Mouse (Mus musculus) hindbrain, embryonic 12.5 days (tissue): ENCODE measurements around the gene Tnfrsf1a. TPM values are rescaled to one million over a fixed set of nuclear protein-coding genes. Genes with fewer than 3 reads are reported as not detected.

Experiments
- ATAC-seq: fragments of 200-750 bp; cut with Nextera tagmentation; 2 replicates; pipeline ENCODE4 v1.8.0; 2017; ENCODE audit warnings: moderate TSS enrichment; ENCODE audit not compliant: low FRiP score
- H3K27ac ChIP-seq: fragments of 300-500 bp; sonication (generic); 2 replicates; pipeline ENCODE4 v1.5.1; 2016; ENCODE audit warnings: mild to moderate bottlenecking
- H3K27me3 ChIP-seq: fragments of 300-500 bp; sonication (generic); 2 replicates; pipeline ENCODE4 v1.6.1; 2016; ENCODE audit warnings: mild to moderate bottlenecking
- H3K36me3 ChIP-seq: fragments of 300-500 bp; sonication (generic); 2 replicates; pipeline ENCODE4 v1.6.1; 2016; ENCODE audit warnings: mild to moderate bottlenecking
- H3K4me1 ChIP-seq: fragments of 300-500 bp; sonication (generic); 2 replicates; pipeline ENCODE4 v1.6.1; 2016
- H3K4me2 ChIP-seq: fragments of 300-500 bp; sonication (generic); replicated peaks from 2 replicates; pipeline ENCODE4 v1.6.1; 2016; ENCODE audit warnings: mild to moderate bottlenecking
- H3K4me3 ChIP-seq: fragments of 300-500 bp; sonication (generic); 2 replicates; pipeline ENCODE4 v1.5.1; 2016; ENCODE audit warnings: mild to moderate bottlenecking
- H3K9ac ChIP-seq: fragments of 300-500 bp; sonication (generic); 2 replicates; pipeline ENCODE4 v1.6.1; 2016; ENCODE audit warnings: mild to moderate bottlenecking, moderate library complexity
- H3K9me3 ChIP-seq: fragments of 300-500 bp; sonication (generic); replicated peaks from 2 replicates; pipeline ENCODE4 v1.6.1; 2016; ENCODE audit warnings: mild to moderate bottlenecking
- WGBS: fragments of 180-500 bp; shearing (Covaris S2); methylation state at CpG from one replicate; pipeline ENCODE4 v1.1.7; 2016; 5-methylcytosine and 5-hydroxymethylcytosine counted together
- polyA plus RNA-seq: library from polyadenylated mRNA; unstranded; fragments of >200 nt; fragmentation: Nextera tagmentation; extraction: Ambion mirVana; gene quantifications from 2 replicates; pipeline ENCODE4 v1.2.1, GENCODE M21; 2016

Gene Tnfrsf1a
- polyA plus RNA-seq, 1 experiment from 2014 or later, result 29.9 TPM

DNA sequence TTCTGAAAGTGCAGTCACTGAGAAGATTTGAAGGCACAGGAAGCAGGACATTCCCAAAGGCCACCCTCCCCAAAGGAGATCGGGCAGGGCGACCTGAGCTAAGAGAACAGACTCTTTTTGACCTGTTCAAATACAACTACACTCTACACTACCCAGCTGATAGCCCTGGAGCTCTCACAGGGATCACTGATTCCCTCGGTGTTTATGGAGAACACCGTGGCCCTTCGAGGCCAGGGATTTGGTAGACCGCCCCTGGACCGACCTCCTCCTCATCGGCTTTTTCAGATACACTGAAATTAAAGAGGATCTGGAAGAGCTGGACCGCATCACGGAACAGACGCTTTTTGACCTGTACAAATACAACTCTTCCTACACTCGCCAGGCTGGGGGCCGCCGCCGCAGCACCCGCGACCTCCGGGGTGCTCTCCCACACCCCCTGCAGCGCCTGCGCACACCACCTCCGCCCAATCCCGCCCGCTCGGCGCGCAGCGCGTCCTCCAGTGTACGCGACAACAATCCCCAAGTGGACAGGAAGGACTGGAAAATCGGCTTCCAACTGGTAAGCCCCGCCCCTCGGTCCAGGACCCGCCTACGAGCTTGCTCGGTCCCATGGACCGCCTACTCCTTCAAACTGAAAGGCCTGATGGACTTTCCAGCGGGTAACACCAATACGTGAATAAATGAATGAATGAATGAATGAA is 18.4 kb upstream of the Tnfrsf1a start:
- H3K27me3 ChIP-seq, result no peaks in the 10 kb centered on the region
- no peaks in the 10 kb centered on the region for H3K9me3 ChIP-seq
- ATAC-seq, result peak; percentile 86
- under 1% methylated on average over 39 of the region's 39 CpGs for WGBS
- 0 out of 2 replicates have a peak, but pooled peaks cover 2% of the 10 kb centered on the region for H3K4me1 ChIP-seq
- H3K9ac ChIP-seq, result peak overlapping the region; percentile 60
- peak overlapping the region; percentile 66 for H3K4me2 ChIP-seq
- H3K36me3 ChIP-seq, result no peaks in the 10 kb centered on the region
- peak overlapping the region; percentile 45 for H3K4me3 ChIP-seq
- H3K27ac ChIP-seq, result no peak overlapping the region

- WGBS, result 74% methylated on average over 14 of the region's 14 CpGs
- H3K4me2 ChIP-seq, result no peak overlapping the region
- no peaks in the 10 kb centered on the region for H3K9me3 ChIP-seq
- H3K27ac ChIP-seq, result no peak overlapping the region
- H3K36me3 ChIP-seq, result no peaks in the 10 kb centered on the region
- no peaks in the 10 kb centered on the region for H3K27me3 ChIP-seq
- no peak overlapping the region for H3K9ac ChIP-seq
- 0 out of 2 replicates have a peak, but pooled peaks cover 2% of the 10 kb centered on the region for H3K4me1 ChIP-seq
- ATAC-seq, result no peak
- no peak overlapping the region for H3K4me3 ChIP-seq
These were observed 15.9 kb upstream of the Tnfrsf1a start for GRCm38 (mm10) chr6:125333112-125333899.

DNA sequence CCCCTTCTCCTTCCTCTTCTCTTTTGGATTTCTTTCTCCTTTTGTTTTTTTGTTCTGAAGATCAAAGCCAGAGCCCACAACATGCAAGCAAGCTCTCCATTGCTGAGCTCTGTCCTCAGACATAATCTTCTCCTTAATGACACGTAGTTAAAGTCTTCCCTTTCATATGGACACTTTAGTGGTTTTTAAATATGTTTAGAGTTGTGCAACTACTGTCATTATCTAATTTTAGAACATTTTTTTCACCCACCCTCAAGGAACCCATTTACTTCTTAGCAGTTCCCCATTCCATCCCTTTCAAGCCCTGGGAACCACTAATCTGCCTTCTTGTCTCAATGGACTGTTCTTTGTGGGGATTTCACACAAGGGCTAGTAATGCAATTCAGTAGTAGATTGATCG is 14.8 kb upstream of the Tnfrsf1a start:
- Histone ChIP-seq H3K9ac (no peak overlapping the region), H3K4me3 (no peak overlapping the region), H3K9me3 (no peaks in the 10 kb centered on the region), H3K36me3 (no peaks in the 10 kb centered on the region), H3K27ac (no peak overlapping the region), H3K27me3 (no peaks in the 10 kb centered on the region), H3K4me1 (0 out of 2 replicates have a peak, but pooled peaks cover 2% of the 10 kb centered on the region), H3K4me2 (no peak overlapping the region)
- ATAC-seq, result no peak
- WGBS, result 68% methylated on average over 2 of the region's 2 CpGs

DNA sequence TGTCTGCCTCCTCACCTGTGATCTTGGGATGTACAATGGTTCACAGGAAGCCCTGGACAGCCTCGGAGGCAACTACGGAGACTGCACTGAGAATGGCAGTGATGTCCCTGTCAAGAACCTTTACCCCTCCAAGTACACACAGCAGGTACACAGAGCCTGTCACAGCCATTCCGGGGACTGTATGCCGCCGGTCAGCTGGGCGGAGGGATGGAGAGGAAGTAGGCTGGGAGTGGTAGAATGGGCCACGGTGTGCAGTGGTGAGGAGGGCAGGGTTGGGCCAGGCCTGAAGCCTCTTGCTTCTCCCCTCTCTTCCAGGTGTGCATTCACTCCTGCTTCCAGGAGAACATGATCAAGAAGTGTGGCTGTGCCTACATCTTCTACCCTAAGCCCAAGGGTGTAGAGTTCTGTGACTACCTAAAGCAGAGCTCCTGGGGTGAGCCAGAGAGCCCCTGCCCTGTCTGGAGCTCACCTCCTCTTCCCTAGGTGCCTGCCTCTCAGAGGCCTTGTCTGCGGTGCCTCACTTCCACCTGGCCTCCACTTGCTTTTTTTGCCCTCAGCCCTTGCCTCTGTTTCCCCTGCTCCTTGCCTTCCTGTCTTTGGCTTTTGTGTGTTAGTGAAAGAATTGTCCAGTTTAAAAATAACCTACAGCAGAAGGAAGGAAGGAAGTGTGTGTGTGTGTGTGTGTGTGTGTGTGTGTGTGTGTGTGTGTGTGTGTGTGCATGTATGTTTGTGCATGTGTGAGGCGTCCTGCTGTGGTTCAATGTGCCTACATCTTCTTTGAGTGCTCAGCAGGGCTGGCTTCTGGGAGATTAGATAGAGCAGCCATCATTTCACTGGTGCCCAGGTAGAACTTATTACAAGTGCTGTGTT is 10.1 kb upstream of the Tnfrsf1a start:
- ATAC-seq, result no peak
- Histone ChIP-seq H3K9me3 (no peaks in the 10 kb centered on the region), H3K27ac (no peak overlapping the region), H3K36me3 (no peaks in the 10 kb centered on the region), H3K4me3 (no peak overlapping the region), H3K27me3 (0 out of 2 replicates have a peak, but pooled peaks cover 5% of the 10 kb centered on the region), H3K4me2 (no peak overlapping the region), H3K9ac (no peak overlapping the region), H3K4me1 (peaks cover 4% of the 10 kb centered on the region; the same call in 1 of the 2 replicates)
- 73% methylated on average over 9 of the region's 9 CpGs for WGBS

DNA sequence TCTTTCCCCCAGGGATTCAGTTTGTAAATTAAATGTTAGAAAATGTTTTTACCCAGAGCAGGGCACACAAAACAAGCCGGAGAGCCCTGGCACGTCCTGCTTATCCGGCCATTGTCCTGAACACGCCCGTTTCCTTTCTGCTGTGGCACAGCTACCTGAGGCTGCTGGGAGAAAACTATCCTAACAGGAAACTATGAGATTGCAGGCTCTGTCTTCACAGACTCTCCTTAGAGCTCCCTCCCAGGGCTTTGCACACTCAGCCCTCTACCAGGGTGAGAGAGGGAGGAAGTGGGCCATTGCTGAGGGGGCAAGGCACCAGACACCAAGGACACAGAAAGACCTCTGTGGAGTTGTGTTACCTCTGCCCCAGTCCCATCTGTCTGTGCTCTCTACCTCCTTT is 8.9 kb upstream of the Tnfrsf1a start:
- H3K9ac ChIP-seq, result no peak overlapping the region
- no peak for ATAC-seq
- no peaks in the 10 kb centered on the region for H3K36me3 ChIP-seq
- WGBS, result 70% methylated on average over 5 of the region's 5 CpGs
- H3K9me3 ChIP-seq, result no peaks in the 10 kb centered on the region
- H3K4me3 ChIP-seq, result no peak overlapping the region
- no peak overlapping the region for H3K27ac ChIP-seq
- 0 out of 2 replicates have a peak, but pooled peaks cover 5% of the 10 kb centered on the region for H3K27me3 ChIP-seq
- peaks cover 4% of the 10 kb centered on the region; the same call in 1 of the 2 replicates for H3K4me1 ChIP-seq
- no peak overlapping the region for H3K4me2 ChIP-seq

- no peak for ATAC-seq
- H3K36me3 ChIP-seq, result no peaks in the 10 kb centered on the region
- H3K9me3 ChIP-seq, result no peaks in the 10 kb centered on the region
- H3K4me2 ChIP-seq, result no peak overlapping the region
- H3K27ac ChIP-seq, result no peak overlapping the region
- H3K9ac ChIP-seq, result no peak overlapping the region
- H3K27me3 ChIP-seq, result 0 out of 2 replicates have a peak, but pooled peaks cover 5% of the 10 kb centered on the region
- WGBS, result 52% methylated on average over 3 of the region's 3 CpGs
- H3K4me1 ChIP-seq, result peaks cover 4% of the 10 kb centered on the region; the same call in 1 of the 2 replicates
- no peak overlapping the region for H3K4me3 ChIP-seq
These were observed 7.0 kb upstream of the Tnfrsf1a start for GRCm38 (mm10) chr6:125342198-125342597.

- no peak for ATAC-seq
- H3K9ac ChIP-seq, result no peak overlapping the region
- H3K9me3 ChIP-seq, result no peaks in the 10 kb centered on the region
- peaks cover 10% of the 10 kb centered on the region for H3K4me1 ChIP-seq
- H3K27ac ChIP-seq, result no peak overlapping the region
- no peaks in the 10 kb centered on the region for H3K36me3 ChIP-seq
- WGBS, result 52% methylated on average over 8 of the region's 8 CpGs
- no peak overlapping the region for H3K4me3 ChIP-seq
- no peak overlapping the region for H3K4me2 ChIP-seq
- peaks cover 11% of the 10 kb centered on the region for H3K27me3 ChIP-seq
These were observed 5.1 kb upstream of the Tnfrsf1a start for GRCm38 (mm10) chr6:125344084-125344483.

- Histone ChIP-seq H3K27me3 (peaks cover 15% of the 10 kb centered on the region), H3K4me3 (no peak overlapping the region), H3K4me2 (no peak overlapping the region), H3K4me1 (peaks cover 17% of the 10 kb centered on the region), H3K9me3 (no peaks in the 10 kb centered on the region), H3K9ac (no peak overlapping the region), H3K27ac (no peak overlapping the region), H3K36me3 (no peaks in the 10 kb centered on the region)
- WGBS, result 70% methylated on average over 4 of the region's 4 CpGs
- no peak for ATAC-seq
These were observed 4.3 kb upstream of the Tnfrsf1a start for GRCm38 (mm10) chr6:125344866-125345265.

DNA sequence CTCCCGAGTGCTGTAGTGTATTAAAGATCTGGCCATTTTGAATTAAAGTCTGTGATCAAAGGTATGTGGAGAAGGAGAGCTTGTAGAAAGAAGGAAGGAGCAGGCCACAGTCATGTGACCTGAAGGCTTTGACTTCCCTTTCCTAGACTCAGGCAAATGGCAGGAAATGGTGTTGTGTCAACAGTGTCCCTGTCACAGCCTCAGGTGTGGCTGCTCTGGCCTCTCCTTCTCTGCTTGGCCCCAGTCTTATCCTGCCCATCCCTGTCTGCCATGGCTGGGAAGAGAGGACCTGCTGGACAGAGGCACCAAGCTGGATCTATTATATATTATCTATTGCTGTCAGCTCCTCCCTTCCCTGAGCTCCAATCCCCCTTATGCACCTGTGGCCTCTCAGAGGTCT is 3.5 kb upstream of the Tnfrsf1a start:
- Histone ChIP-seq H3K4me3 (no peak overlapping the region), H3K4me1 (peaks cover 21% of the 10 kb centered on the region), H3K9me3 (no peaks in the 10 kb centered on the region), H3K27ac (no peak overlapping the region), H3K4me2 (no peak overlapping the region), H3K9ac (no peak overlapping the region), H3K36me3 (no peaks in the 10 kb centered on the region), H3K27me3 (peaks cover 15% of the 10 kb centered on the region)
- WGBS, result 77% methylated on average over 1 of the region's 1 CpGs
- no peak for ATAC-seq

- Histone ChIP-seq H3K36me3 (no peaks in the 10 kb centered on the region), H3K4me3 (no peak overlapping the region), H3K9me3 (no peaks in the 10 kb centered on the region), H3K4me2 (no peak overlapping the region), H3K27ac (no peak overlapping the region), H3K4me1 (peaks cover 23% of the 10 kb centered on the region), H3K27me3 (peaks cover 15% of the 10 kb centered on the region), H3K9ac (no peak overlapping the region)
- WGBS, result 70% methylated on average over 2 of the region's 2 CpGs
- ATAC-seq, result no peak
These were observed 3.1 kb upstream of the Tnfrsf1a start for GRCm38 (mm10) chr6:125346029-125346428.

- H3K27ac ChIP-seq, result peak overlapping the region; percentile 60
- peak overlapping the region; percentile 47 for H3K4me3 ChIP-seq
- peak; percentile 69 for ATAC-seq
- no peaks in the 10 kb centered on the region for H3K36me3 ChIP-seq
- H3K4me2 ChIP-seq, result peak overlapping the region; percentile 78
- H3K27me3 ChIP-seq, result peaks cover 15% of the 10 kb centered on the region
- under 1% methylated on average over 27 of the region's 27 CpGs for WGBS
- peaks cover 44% of the 10 kb centered on the region for H3K4me1 ChIP-seq
- H3K9me3 ChIP-seq, result no peaks in the 10 kb centered on the region
- H3K9ac ChIP-seq, result peak overlapping the region; percentile 63
These were observed 541 bp downstream of the Tnfrsf1a start for GRCm38 (mm10) chr6:125349575-125350230.
